Mouse (Mus musculus) large intestine, adult 2 months (tissue): ENCODE data around the gene Iqcf1. TPM values are rescaled to one million over a fixed set of nuclear protein-coding genes. Genes with fewer than 3 reads are reported as not detected.
A peak's percentile ranks its signal among the peaks of the same experiment; 100 is the strongest.

Source experiments
- DNase-seq: peaks from one replicate; pipeline ENCODE4 v3.0.0-alpha.2; 2012; ENCODE audit warnings: low read depth, low spot score
- WGBS: fragments of 180-500 bp; shearing (Covaris S2); methylation state at CpG from one replicate; pipeline ENCODE4 v1.1.7; 2018; 5-methylcytosine and 5-hydroxymethylcytosine counted together
- polyA plus RNA-seq: library from polyadenylated mRNA; depleted of rRNA; stranded (reverse); fragments of >200 nt; gene quantifications from 2 replicates; pipeline ENCODE4 v1.2.3, GENCODE M21; 2012

Gene Iqcf1
- polyA plus RNA-seq, 1 experiment: not detected

- DNase-seq: no peak
- 93% methylated on average over 21 of the region's 21 CpGs for WGBS
These were observed 36.4 kb upstream of the Iqcf1 start for GRCm38 (mm10) chr9:106463122-106464063.

- no peak for DNase-seq
- WGBS: 2% methylated on average over 99 of the region's 99 CpGs
These were observed 34.8 kb upstream of the Iqcf1 start for GRCm38 (mm10) chr9:106464751-106465541.

DNA sequence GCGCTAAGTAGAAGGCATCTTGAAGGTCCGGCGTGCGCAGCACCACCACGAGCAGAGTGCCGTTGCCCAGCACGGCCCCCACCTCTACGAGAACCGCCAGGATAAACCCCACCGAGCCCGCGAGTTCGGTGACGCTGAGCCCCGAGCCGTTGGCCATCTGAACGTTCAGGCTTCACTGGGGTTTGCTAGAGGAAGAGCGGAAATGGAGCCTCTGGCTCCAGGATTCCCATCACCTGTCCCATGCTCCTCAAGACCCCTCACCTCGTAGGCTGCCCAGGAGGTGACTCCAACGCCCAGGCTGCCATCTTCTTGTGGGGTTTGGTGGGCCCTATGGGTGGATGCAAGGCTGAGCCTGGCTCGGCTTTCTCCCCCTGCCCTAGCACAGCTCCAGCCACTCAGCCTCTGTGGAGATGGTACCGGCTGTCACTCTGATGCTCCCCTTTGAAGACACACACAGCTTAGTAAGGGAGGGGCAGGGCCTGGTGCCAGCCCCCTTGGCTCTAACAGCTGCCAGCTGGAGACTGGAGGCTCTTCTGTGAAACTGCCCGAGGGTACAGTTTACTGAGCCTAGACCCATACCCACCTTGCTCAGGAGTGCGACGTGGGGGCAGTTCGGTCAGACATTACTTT lies 34.1 kb upstream of the Iqcf1 start, which contains the start of gene Gpr62:
Gene Gpr62 (minus strand): TSS at position 368 of the 630 bp plus-strand sequence.
- no peak for DNase-seq
- 27% methylated on average over 26 of the region's 26 CpGs for WGBS

DNA sequence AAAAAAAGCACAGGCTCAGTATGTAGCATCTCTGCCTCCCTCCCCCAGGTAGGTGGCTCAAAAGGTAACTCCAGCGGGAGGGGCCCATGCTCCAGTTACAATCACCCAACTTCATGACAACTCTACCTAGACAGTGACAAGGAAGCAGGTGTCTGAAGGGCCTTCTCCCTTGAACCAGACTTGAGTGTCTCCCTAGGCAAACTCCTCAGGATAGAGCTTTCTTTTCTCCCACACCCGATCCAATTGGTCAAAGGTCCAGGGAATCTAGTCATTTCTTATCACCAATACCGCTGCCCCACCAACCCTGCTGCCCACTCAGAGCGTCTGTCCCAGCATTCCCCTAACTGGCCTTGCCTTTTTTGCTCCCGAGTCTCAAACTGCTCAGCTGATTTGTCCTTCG lies 33.0 kb upstream of the Iqcf1 start:
- WGBS: 78% methylated on average over 6 of the region's 6 CpGs

DNA sequence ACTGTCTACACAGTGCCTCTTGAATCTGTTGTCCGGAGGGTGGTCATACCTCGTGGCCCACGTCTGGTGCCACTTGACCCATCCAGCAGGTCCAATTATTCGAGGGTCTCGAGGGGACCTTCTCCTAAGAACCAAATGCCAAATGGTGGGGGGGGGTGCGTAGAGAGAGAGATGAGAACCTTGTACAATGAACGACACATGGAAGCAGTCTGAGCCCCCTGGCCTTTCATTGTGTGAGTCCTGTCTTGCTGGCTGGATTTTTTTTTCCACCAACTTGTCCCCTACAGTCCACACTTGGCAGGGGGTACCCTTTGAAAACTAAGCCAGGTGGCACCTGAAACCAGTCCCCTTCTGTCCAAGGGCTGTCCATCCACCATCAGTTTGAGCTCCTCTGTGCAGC lies 32.0 kb upstream of the Iqcf1 start:
- DNase-seq: no peak
- WGBS: 89% methylated on average over 7 of the region's 7 CpGs

More for the DNA sequence above, 33.0 kb upstream of the Iqcf1 start:
- DNase-seq: no peak

- DNase-seq: no peak
- WGBS: 44% methylated on average over 6 of the region's 6 CpGs
These were observed 30.4 kb upstream of the Iqcf1 start for GRCm38 (mm10) chr9:106469317-106469716.

DNA sequence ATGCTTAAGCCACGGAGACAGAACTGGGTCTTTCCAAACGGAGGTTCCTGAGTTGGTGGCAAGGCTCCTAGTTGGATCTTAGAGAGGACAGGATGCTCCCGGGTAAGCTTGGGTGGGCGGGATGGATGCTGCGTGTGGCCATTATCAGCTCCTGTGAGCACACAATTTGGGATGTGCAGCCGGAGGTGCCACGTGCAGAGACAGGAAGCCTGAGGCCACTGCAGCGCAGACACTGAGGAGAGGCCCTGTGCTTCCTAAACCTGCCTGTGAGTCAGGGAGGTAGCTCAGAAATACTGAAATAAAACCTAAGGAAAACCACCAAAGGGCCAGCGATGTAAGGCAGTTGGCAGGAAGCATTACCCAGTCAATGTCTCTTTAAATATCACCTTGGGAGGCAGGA lies 30.0 kb upstream of the Iqcf1 start:
- WGBS: 74% methylated on average over 9 of the region's 9 CpGs
- DNase-seq: no peak

GRCm38 (mm10) chr9:106470991-106471750 lies 28.6 kb upstream of the Iqcf1 start:
- no peak for DNase-seq
- 76% methylated on average over 14 of the region's 14 CpGs for WGBS

GRCm38 (mm10) chr9:106471892-106472291 lies 27.9 kb upstream of the Iqcf1 start:
- WGBS: 39% methylated on average over 5 of the region's 5 CpGs
- DNase-seq: no peak

DNA sequence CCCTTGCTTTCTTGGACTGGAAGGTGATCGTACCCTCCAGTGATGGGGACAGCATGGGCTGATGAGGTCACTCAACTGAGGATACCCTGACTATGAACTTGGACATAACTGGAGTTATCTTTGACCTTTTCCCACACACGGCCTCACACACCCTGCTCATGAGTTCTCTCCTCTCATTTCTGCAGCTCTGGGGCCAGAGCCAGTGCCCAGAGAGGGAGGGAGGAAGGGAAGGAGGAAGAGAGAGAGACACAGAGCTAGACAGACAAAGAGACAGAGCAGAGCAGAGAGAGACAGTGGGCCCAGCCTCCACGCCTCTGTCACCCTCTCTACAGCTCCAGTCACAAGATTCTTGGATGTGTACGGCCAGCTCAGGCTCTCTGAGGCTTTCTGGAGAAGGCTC lies 27.4 kb upstream of the Iqcf1 start:
- DNase-seq: no peak
- 48% methylated on average over 4 of the region's 4 CpGs for WGBS

DNA sequence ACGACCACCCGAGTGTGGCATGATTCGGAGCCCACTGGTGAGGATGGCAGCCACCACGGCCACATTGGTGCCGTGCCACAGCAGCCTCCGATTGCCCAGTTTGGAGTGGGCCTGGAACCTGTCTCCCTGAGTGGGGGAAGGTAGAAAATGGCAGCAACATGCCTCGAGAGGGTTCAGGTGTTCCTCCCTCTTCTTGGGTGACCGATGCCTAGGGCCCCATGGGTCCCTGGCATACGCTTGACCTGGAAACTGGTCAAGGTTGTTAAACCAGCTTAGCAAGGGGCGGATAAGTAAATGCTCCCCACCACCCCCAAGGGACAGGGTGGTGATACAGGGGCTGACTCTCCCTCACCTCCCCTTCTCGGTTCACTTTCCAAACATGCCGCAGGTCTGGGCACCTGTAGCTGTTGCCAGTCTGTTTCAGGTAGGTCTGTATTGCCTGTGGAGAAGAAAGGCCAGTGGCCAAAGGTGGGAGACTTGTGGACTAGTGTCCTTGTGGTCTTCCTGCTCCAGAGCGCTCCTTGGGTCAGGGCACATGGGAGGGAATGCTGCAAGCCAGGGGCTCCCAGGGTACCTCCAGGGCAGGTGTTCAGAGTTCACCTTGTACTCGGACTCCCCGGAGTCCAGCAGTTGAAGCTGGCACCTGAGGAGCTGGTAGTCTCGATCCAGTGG lies 26.6 kb upstream of the Iqcf1 start:
- DNase-seq: no peak
- 79% methylated on average over 16 of the region's 16 CpGs for WGBS

DNA sequence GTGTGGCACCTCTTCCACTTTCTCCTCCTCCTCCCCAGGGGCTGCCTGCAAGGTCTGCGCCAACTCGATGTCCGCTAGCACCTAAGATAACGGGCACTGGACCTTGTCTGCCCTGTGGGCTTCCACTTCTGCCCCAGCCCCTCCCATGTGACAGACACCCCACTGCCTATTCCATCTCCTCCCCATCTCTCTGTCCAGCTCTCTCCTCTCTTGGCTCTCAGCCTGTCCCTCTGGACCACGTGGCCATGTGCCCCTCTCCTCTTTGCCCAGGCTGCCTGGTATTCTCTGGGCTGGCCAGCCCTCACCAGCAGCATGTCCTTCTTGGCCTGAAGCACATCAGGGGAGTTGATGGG lies 26.0 kb upstream of the Iqcf1 start:
- no peak for DNase-seq
- WGBS: 63% methylated on average over 5 of the region's 5 CpGs

- 13% methylated on average over 6 of the region's 6 CpGs for WGBS
These were observed 25.3 kb upstream of the Iqcf1 start for GRCm38 (mm10) chr9:106474456-106474855.

GRCm38 (mm10) chr9:106475046-106475445 lies 24.7 kb upstream of the Iqcf1 start:
- DNase-seq: no peak
- WGBS: 56% methylated on average over 7 of the region's 7 CpGs

More at GRCm38 (mm10) chr9:106474456-106474855, 25.3 kb upstream of the Iqcf1 start:
- DNase-seq: no peak

DNA sequence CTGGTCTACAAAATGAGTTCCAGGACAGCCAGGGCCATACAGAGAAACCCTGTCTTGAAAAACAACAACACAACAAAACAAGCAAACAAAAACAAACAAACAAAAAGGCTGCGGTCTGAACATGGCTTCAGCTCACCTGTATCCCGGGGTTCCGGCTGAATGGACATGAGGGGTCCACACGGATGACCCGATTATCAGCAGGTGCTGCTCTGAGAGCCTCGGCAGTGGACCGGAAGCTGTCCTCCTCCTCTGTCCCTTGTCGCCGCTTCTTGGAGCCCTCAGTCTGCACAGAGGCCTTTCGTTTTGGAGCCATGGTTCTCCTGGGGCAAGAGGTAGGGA lies 24.1 kb upstream of the Iqcf1 start, which contains the start of gene Rrp9:
Gene Rrp9 (plus strand): TSS at position 301 of the 339 bp plus-strand sequence.
- no peak for DNase-seq
- WGBS: 58% methylated on average over 10 of the region's 10 CpGs

DNA sequence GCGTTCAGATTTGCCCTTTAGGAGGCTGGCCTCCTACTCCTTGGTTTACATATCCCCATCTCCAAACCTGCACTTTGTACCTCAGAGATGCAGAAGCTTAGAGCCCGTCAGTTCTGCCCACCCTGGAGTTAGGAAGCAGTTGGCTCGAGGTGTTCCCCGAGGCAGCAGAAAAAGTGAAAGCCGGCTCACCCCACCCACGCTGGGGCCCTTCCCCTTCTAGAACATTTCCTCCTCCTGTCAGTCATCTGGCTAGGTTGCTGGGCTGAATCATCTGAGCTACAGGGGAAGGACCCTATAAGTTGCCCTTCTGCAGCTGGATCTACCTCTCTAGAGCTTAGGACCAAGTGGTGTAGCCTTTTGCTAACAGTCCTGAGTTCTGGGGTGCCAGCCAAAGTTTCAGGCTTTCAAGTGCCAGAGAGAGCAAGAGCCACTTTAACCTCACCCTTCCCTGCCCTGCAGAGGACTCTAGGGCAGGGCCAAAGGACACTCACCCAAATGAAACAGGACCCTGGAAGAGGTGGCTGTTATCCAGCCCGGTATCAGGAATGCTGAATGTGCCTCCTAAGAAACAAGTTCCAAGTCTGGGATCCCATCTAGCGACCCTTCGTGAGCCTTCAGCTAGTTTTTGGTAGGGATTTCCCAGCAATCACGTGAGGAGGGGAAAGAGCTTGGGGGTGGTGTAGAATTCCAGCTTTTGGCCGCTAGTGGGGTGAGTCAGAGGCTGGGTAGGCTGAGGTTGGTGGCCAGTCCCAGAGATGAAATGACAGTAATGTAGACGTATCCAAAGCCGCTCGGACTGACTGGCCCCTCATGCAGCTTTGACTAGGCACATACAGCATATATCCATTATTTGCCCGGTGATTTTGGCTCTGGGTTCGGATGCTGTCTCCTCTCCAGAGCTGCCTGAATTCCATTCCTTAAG lies 23.5 kb upstream of the Iqcf1 start:
- 5% methylated on average over 16 of the region's 16 CpGs for WGBS
- DNase-seq: peak; percentile 40

DNA sequence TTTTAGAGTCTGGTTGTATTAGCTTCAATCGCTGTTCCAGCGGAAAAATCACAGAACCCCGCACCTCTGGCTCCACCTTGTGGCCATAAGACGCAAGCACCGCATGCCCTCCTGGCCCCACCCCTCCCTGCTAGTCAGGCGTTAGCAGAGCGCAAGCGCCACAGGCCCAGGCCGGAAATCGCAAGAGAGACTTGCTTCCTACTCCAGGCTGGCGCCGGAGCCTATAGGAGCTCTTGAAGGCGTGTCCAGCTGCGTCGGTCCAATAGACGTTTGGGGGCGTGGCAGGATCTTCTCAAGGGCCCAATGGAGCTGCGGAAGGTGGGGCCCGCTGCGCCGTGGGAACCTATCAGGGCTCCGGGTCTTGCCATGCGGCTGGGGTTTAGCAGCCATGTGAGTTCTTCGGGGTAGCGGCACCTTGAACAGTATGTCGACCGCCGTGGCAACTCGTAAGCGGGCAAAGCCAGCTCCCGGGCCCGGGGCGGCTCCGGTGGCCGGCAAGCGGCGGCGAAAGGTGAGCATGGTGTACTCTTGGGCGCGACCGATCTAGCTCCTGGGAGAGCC lies 22.8 kb upstream of the Iqcf1 start, which contains the start of gene Parp3:
Gene Parp3 (minus strand): TSS at position 26 of the 561 bp plus-strand sequence.
- under 1% methylated on average over 41 of the region's 41 CpGs for WGBS
- DNase-seq: peak; percentile 99
